Mouse (Mus musculus) stomach, embryonic 16.5 days (tissue): ENCODE measurements at regions not wholly inside any gene's neighbourhood (a gene's known extent, or its start where the extent isn't known, plus 50 kb on each side); places are given as distances from the start of the nearest gene placed in this dataset.

Source experiments
- ATAC-seq: fragments of 200-750 bp; cut with Nextera tagmentation; 2 replicates; pipeline ENCODE4 v1.8.0; 2017; ENCODE audit warnings: moderate number of reproducible peaks, moderate TSS enrichment; ENCODE audit not compliant: insufficient read depth, low FRiP score
- H3K27ac ChIP-seq: fragments of 300-500 bp; sonication (generic); 2 replicates; pipeline ENCODE4 v1.5.1; 2014; ENCODE audit warnings: low read length
- H3K27me3 ChIP-seq: fragments of 300-500 bp; sonication (generic); 2 replicates; pipeline ENCODE4 v1.6.1; 2014; ENCODE audit warnings: low read length, control low read depth, mixed read lengths; ENCODE audit not compliant: control insufficient read depth, insufficient read depth
- H3K36me3 ChIP-seq: fragments of 300-500 bp; sonication (generic); 2 replicates; pipeline ENCODE4 v1.6.1; 2014; ENCODE audit warnings: low read length; ENCODE audit not compliant: control insufficient read depth, insufficient read depth
- H3K4me1 ChIP-seq: fragments of 300-500 bp; sonication (generic); 2 replicates; pipeline ENCODE4 v1.6.1; 2014; ENCODE audit warnings: low read length, control low read depth, mixed read lengths; ENCODE audit not compliant: control insufficient read depth, insufficient read depth
- H3K4me2 ChIP-seq: fragments of 300-500 bp; sonication (generic); 2 replicates; pipeline ENCODE4 v1.6.1; 2014; ENCODE audit warnings: low read depth, low read length, mixed read lengths
- H3K4me3 ChIP-seq: fragments of 300-500 bp; sonication (generic); replicated peaks from 2 replicates; pipeline ENCODE4 v1.5.1; 2014; ENCODE audit warnings: mild to moderate bottlenecking, low read length
- H3K9ac ChIP-seq: fragments of 300-500 bp; sonication (generic); 2 replicates; pipeline ENCODE4 v1.6.1; 2014; ENCODE audit warnings: low read length
- H3K9me3 ChIP-seq: fragments of 300-500 bp; sonication (generic); replicated peaks from 2 replicates; pipeline ENCODE4 v1.6.1; 2016; ENCODE audit warnings: low read length, control low read depth; ENCODE audit not compliant: control insufficient read depth
- WGBS: fragments of 180-500 bp; shearing (Covaris S2); extraction: QIAGEN DNeasy Blood & Tissue Kit; methylation state at CpG from one replicate; pipeline ENCODE4 v1.1.7; 2014; 5-methylcytosine and 5-hydroxymethylcytosine counted together

DNA sequence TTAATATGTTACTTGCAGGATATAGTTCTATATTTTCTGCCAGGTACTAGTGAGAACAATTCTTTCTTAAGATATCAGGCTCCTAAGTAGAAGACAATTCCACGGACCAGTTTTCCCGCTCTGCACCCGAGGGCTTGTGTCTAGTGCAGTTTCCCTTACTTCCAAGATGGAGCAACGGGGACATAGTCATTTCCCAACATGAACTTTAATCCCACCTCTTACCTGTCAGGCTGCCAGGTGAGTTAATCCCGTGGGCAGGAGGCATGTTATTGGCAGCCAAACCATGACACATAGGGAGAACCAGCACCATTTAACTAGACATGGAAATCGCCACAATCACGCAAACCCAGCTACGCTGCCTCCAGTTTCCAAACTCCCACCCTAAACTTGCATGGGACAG, 624.4 kb upstream of the 3110018I06Rik start:
- Histone ChIP-seq H3K4me1 (no peaks in the 10 kb centered on the region), H3K9ac (no peak overlapping the region), H3K9me3 (no peaks in the 10 kb centered on the region), H3K4me2 (no peak overlapping the region), H3K27ac (no peak overlapping the region), H3K36me3 (no peaks in the 10 kb centered on the region), H3K4me3 (no peak overlapping the region), H3K27me3 (no peaks in the 10 kb centered on the region)
- WGBS = 92% methylated on average over 8 of the region's 8 CpGs
- ATAC-seq = no peak

DNA sequence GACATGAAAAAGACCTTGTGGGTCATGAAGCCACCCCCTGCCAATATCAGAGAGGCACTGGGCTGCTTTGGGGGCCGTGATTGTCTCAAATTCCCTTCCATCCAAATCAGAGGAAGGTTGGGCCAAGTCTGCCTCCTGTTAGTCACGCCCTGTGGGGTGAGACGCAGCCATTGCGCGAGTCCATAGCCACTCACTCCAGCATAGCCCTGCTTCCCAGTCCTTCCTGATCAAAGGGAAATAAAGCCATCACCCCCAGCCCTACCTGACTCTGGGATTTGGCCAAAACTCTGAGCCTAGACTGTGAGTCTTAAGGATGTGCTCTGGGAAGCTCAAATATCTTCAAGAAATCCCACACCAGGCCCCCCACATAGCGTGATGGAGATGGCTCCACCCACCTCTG, 620.4 kb upstream of the 3110018I06Rik start:
- Histone ChIP-seq H3K9ac (no peak overlapping the region), H3K36me3 (no peaks in the 10 kb centered on the region), H3K27ac (no peak overlapping the region), H3K4me1 (no peaks in the 10 kb centered on the region), H3K4me2 (no peak overlapping the region), H3K27me3 (no peaks in the 10 kb centered on the region), H3K9me3 (no peaks in the 10 kb centered on the region), H3K4me3 (no peak overlapping the region)
- 79% methylated on average over 6 of the region's 6 CpGs for WGBS
- ATAC-seq = no peak

DNA sequence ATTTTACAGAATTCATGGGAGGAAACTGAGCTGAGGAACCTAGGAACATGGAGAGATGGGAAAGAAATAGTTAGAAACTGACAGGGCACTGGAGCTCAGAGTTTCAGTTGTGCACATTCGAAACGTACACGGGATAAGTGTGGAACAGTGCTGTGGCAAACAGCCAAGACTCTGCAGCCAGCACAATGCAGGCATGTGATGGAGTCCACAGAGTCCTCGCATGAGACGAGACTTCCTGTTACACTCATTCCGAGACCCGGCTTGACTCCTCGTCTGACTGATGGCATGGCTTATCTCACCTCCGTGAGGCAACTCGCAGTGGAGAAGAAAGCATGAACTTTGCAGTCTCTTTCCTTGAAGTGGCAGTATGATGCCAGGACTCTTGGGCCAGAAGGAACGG, 617.0 kb upstream of the 3110018I06Rik start:
- no peak overlapping the region for H3K9ac ChIP-seq
- H3K36me3 ChIP-seq = no peaks in the 10 kb centered on the region
- H3K27me3 ChIP-seq = no peaks in the 10 kb centered on the region
- WGBS = 37% methylated on average over 11 of the region's 11 CpGs
- H3K4me1 ChIP-seq = no peaks in the 10 kb centered on the region
- H3K4me3 ChIP-seq = no peak overlapping the region
- H3K9me3 ChIP-seq = no peaks in the 10 kb centered on the region
- ATAC-seq = no peak
- H3K27ac ChIP-seq = no peak overlapping the region
- H3K4me2 ChIP-seq = no peak overlapping the region

DNA sequence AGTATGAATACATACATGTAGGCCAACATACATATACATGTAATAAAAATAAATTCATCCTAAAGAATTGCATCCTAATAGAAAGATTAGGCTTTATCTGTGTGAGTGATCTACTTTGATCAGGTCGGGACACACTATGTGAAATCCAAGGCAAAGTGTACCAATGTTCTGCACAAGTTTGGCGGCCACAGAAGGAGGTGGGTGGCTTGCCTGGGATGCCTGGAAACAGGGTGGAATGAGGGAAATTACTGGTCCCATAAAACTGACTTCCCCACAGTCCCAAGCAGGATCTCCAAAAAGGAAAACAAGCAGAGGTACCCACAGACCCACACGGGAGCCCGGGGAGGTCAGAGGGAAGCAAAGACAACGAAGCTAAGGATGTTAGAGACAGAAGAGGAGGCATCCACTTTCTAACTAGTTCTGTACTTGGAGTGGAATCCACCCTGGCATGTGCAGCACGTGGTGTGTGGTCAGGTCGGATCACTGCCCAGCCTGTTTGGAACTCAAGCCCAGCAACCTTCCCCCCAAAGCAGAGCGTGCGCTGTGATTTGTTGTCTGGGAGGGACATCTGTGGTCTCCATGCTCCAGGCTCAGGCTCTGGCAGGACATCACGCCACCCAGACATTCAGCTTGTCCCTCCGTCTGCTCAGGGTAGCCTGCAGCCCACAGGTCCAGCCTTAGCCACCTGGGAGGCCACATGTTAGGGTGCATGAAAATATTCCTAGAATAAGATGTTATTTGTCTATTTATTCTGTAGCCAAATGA, 615.3 kb upstream of the 3110018I06Rik start:
- WGBS = 86% methylated on average over 11 of the region's 11 CpGs
- no peak overlapping the region for H3K4me2 ChIP-seq

DNA sequence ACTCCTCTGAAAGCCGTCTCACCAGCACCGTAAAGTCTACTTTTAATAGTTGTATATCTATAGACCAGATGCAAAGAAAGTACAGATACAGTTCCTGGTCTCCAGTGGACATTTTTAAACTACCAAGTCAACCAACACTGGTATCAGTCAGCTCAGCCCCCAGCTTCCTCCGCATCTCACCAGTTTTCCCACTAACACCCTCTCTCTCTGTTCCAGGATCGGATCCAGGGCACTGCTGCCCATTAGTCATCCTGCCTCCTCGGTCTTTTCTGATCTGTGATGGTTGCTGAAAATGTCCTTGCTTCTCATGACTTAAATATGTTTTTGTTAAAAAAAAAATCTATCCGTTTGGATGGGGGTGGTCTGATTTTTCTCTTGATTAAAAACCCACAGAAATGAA, 598.1 kb upstream of the 3110018I06Rik start:
- Histone ChIP-seq H3K4me3 (no peak overlapping the region), H3K4me1 (no peaks in the 10 kb centered on the region), H3K36me3 (no peaks in the 10 kb centered on the region), H3K27ac (no peak overlapping the region), H3K9ac (no peak overlapping the region), H3K27me3 (no peaks in the 10 kb centered on the region), H3K9me3 (no peaks in the 10 kb centered on the region), H3K4me2 (no peak overlapping the region)
- ATAC-seq = no peak
- 71% methylated on average over 6 of the region's 6 CpGs for WGBS

More for the DNA sequence above, 615.3 kb upstream of the 3110018I06Rik start:
- Histone ChIP-seq H3K4me1 (no peaks in the 10 kb centered on the region), H3K9ac (no peak overlapping the region), H3K27ac (no peak overlapping the region), H3K36me3 (no peaks in the 10 kb centered on the region), H3K9me3 (no peaks in the 10 kb centered on the region), H3K27me3 (no peaks in the 10 kb centered on the region), H3K4me3 (no peak overlapping the region)
- no peak for ATAC-seq

DNA sequence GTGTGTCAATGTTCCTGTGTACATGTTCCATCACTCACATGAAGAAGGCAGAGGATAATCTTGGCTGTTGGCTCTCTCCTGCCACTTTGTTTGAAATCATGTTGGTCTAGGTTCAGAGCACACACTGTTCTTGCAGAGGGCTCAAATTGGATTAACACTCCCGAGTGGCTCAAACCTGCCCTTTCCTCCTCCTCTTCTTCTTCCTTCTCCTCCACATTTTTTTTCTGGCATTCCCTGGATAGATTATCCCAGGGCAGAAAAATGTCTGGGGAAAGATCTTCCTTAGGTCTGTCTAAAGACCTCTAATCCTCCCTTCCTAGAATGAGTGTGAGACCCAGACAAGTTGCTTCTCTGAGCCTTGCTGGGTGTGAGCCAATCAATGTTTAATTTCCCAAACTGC, 594.4 kb upstream of the 3110018I06Rik start:
- no peak for ATAC-seq
- WGBS = 25% methylated on average over 1 of the region's 1 CpGs
- Histone ChIP-seq H3K9ac (no peak overlapping the region), H3K36me3 (no peaks in the 10 kb centered on the region), H3K4me3 (no peak overlapping the region), H3K27me3 (no peaks in the 10 kb centered on the region), H3K4me2 (no peak overlapping the region), H3K9me3 (no peaks in the 10 kb centered on the region), H3K4me1 (no peaks in the 10 kb centered on the region), H3K27ac (no peak overlapping the region)

DNA sequence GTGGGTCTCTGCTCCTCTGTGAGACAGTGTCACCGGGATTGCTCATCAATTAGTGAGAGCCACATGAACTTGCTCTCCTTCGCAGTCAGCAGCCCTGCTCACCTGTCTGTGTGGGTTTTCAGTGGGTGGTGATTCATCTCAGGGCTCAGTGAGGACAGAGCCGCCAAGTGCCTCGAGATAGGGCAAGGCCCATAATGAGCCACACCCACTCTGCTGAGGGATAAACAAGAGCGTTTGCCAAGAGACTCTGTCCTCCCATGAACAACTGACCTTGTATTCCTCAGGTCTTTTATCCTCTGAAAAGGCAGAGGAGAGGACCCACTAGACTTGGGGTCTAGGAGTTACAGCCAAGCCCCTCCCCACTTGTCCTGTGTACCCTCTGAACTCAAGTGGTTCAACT, 584.2 kb upstream of the 3110018I06Rik start:
- Histone ChIP-seq H3K27ac (no peak overlapping the region), H3K9me3 (no peaks in the 10 kb centered on the region), H3K36me3 (no peaks in the 10 kb centered on the region), H3K4me2 (no peak overlapping the region), H3K9ac (no peak overlapping the region), H3K4me1 (no peaks in the 10 kb centered on the region), H3K27me3 (no peaks in the 10 kb centered on the region), H3K4me3 (no peak overlapping the region)
- no peak for ATAC-seq
- WGBS = 39% methylated on average over 5 of the region's 5 CpGs

DNA sequence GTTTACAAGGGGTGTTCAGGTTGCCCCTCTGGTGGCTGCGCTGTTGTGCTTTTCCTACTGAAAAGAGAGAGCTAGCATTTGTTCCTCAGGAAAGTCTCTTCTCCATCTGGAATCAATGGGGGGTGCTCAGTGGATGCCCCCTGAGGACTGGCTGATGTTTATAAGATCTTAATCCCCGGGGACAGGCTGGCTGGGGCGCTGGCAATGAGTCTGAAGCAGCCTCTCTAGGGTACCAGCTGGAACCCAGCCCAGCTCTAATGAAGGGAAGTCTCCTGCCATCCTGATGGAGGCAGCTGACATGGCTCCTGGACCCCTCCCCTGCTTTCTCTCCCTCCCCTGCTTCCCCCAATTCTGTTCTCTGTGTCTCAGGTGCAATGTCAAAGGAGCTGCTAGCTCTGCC, 575.6 kb upstream of the 3110018I06Rik start:
- Histone ChIP-seq H3K4me3 (no peak overlapping the region), H3K9ac (no peak overlapping the region), H3K4me1 (no peaks in the 10 kb centered on the region), H3K36me3 (no peaks in the 10 kb centered on the region), H3K27me3 (no peaks in the 10 kb centered on the region), H3K9me3 (no peaks in the 10 kb centered on the region), H3K27ac (no peak overlapping the region), H3K4me2 (no peak overlapping the region)
- ATAC-seq = no peak
- WGBS = 56% methylated on average over 3 of the region's 3 CpGs

DNA sequence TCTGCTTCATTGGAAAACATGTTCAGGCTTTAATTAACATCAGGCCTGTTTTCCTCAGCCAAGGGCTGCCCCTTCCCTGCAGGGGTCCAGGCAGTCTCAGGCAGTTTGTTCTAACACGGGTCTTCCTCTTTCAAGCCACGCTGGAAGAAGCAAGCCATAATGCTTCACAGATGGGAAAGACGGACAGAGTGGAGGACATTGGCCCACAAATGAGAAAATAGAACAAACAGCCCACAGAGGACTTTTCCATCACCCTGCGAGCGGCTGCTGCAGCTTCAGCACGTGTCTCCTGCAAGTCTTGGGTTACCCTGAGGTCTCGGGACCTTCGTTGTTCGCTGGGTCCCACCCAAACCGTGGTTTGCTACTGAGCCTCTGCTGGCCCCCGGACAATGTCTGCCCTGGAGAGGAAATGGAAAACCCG, 565.9 kb upstream of the 3110018I06Rik start:
- Histone ChIP-seq H3K9ac (no peak overlapping the region), H3K27ac (no peak overlapping the region), H3K4me2 (no peak overlapping the region), H3K4me1 (no peaks in the 10 kb centered on the region), H3K9me3 (no peaks in the 10 kb centered on the region), H3K4me3 (no peak overlapping the region), H3K27me3 (no peaks in the 10 kb centered on the region), H3K36me3 (no peaks in the 10 kb centered on the region)
- WGBS = 72% methylated on average over 12 of the region's 12 CpGs
- no peak for ATAC-seq
